Mouse (Mus musculus) MEL (cell line): ENCODE data around the gene Tspan3. TPM values are rescaled to one million over a fixed set of nuclear protein-coding genes. Genes with fewer than 3 reads are reported as not detected.

Experiments used
- DNase-seq: peaks from one replicate; pipeline ENCODE4 v3.0.0; 2011; ENCODE audit warnings: low read depth, low spot score
- H3K27ac ChIP-seq: 2 replicates; pipeline ENCODE4 v1.5.1; 2012; ENCODE audit warnings: low read depth, mild to moderate bottlenecking, control low read depth, low read length, moderate library complexity; ENCODE audit not compliant: control insufficient read depth
- H3K27me3 ChIP-seq, 2 experiments: fragments of 150-350 bp in 1 of 2; sonication (generic) in 1 of 2; 2 replicates each; pipeline ENCODE4 v1.6.1; 2012; ENCODE audit warnings: low read length in 2 of 2, mild to moderate bottlenecking in 2 of 2, improper control_type of control experiment in 1 of 2, moderate library complexity in 1 of 2; ENCODE audit not compliant: insufficient read depth in 2 of 2, control insufficient read depth in 1 of 2
- H3K36me3 ChIP-seq, 2 experiments: 2 replicates each; pipeline ENCODE4 v1.6.1; 2012 to 2014; ENCODE audit warnings: low read length in 2 of 2, improper control_type of control experiment in 1 of 2, inconsistent platforms in 1 of 2, mild to moderate bottlenecking in 1 of 2; ENCODE audit not compliant: insufficient read depth in 2 of 2, control insufficient read depth in 1 of 2
- H3K4me1 ChIP-seq, 2 experiments: fragments of 150-350 bp in 1 of 2; sonication (generic) in 1 of 2; 2 replicates each; pipeline ENCODE4 v1.6.1; 2012; ENCODE audit warnings: low read length in 2 of 2, improper control_type of control experiment in 1 of 2, mild to moderate bottlenecking in 1 of 2; ENCODE audit not compliant: insufficient read depth in 2 of 2, control insufficient read depth in 1 of 2
- H3K4me3 ChIP-seq, 2 experiments: fragments of 150-350 bp in 1 of 2; sonication (generic) in 1 of 2; 2 replicates each; pipeline ENCODE4 v1.5.1; 2012; ENCODE audit warnings: low read depth in 2 of 2, low read length in 2 of 2, mild to moderate bottlenecking in 2 of 2, moderate library complexity in 2 of 2, control low read depth in 1 of 2, improper control_type of control experiment in 1 of 2; ENCODE audit not compliant: control insufficient read depth in 1 of 2, insufficient read depth in 1 of 2
- H3K79me2 ChIP-seq: 2 replicates; pipeline ENCODE4 v1.6.1; 2012; ENCODE audit warnings: mild to moderate bottlenecking, low read length, moderate library complexity; ENCODE audit not compliant: control insufficient read depth, poor library complexity, insufficient read depth
- H3K9ac ChIP-seq: 2 replicates; pipeline ENCODE4 v1.6.1; 2012; ENCODE audit warnings: low read depth, mild to moderate bottlenecking, control low read depth, low read length, moderate library complexity; ENCODE audit not compliant: control insufficient read depth, poor library complexity, severe bottlenecking
- H3K9me3 ChIP-seq: fragments of 150-350 bp; sonication (generic); replicated peaks from 2 replicates; pipeline ENCODE4 v1.6.1; 2012; ENCODE audit warnings: mild to moderate bottlenecking, low read length, improper control_type of control experiment, moderate library complexity; ENCODE audit not compliant: insufficient read depth
- CTCF ChIP-seq, 3 experiments: IDR thresholded peaks in 2 of 3; conservative IDR thresholded peaks in 1 of 3; 2 replicates each; pipeline ENCODE4 v1.5.1; 2011 to 2012; ENCODE audit warnings: low read length in 3 of 3, low read depth in 2 of 3, mild to moderate bottlenecking in 2 of 3, improper control_type of control experiment in 1 of 3, inconsistent platforms in 1 of 3, mixed read lengths in 1 of 3, moderate library complexity in 1 of 3; ENCODE audit not compliant: control insufficient read depth in 1 of 3, insufficient read depth in 1 of 3, poor library complexity in 1 of 3, severe bottlenecking in 1 of 3
- ELF1 ChIP-seq: IDR thresholded peaks from 2 replicates; pipeline ENCODE4 v1.6.1; 2014; ENCODE audit warnings: low read depth, mild to moderate bottlenecking, inconsistent platforms, low read length, improper control_type of control experiment, moderate library complexity
- GABPA ChIP-seq: IDR thresholded peaks from 2 replicates; pipeline ENCODE4 v1.6.1; 2012; ENCODE audit warnings: low read depth, mild to moderate bottlenecking, inconsistent platforms, low read length, improper control_type of control experiment, moderate library complexity
- GATA1 ChIP-seq: IDR thresholded peaks from 2 replicates; pipeline ENCODE4 v1.6.1; 2011; ENCODE audit warnings: low read depth, low read length, improper control_type of control experiment
- HCFC1 ChIP-seq: IDR thresholded peaks from 2 replicates; pipeline ENCODE4 v1.6.1; 2012; ENCODE audit warnings: low read depth, mild to moderate bottlenecking, inconsistent platforms, low read length, improper control_type of control experiment, moderate library complexity
- MAZ ChIP-seq: IDR thresholded peaks from 2 replicates; pipeline ENCODE4 v1.6.1; 2012; ENCODE audit warnings: low read depth, mild to moderate bottlenecking, inconsistent platforms, low read length, improper control_type of control experiment
- MEF2A ChIP-seq: IDR thresholded peaks from 2 replicates; pipeline ENCODE4 v1.6.1; 2014; ENCODE audit warnings: low read depth, mild to moderate bottlenecking, inconsistent platforms, low read length, improper control_type of control experiment; ENCODE audit not compliant: poor library complexity, insufficient replicate concordance, severe bottlenecking; ENCODE audit errors: extremely low read depth
- MXI1 ChIP-seq: IDR thresholded peaks from 2 replicates; pipeline ENCODE4 v1.6.1; 2011; ENCODE audit warnings: mild to moderate bottlenecking, low read depth, low read length, improper control_type of control experiment
- MYC ChIP-seq: IDR thresholded peaks from 2 replicates; pipeline ENCODE4 v1.6.1; 2011; ENCODE audit warnings: low read depth, mild to moderate bottlenecking, low read length, improper control_type of control experiment, moderate library complexity
- RAD21 ChIP-seq: IDR thresholded peaks from 2 replicates; pipeline ENCODE4 v1.6.1; 2011; ENCODE audit warnings: mild to moderate bottlenecking, low read depth, low read length, improper control_type of control experiment
- RCOR1 ChIP-seq: IDR thresholded peaks from 2 replicates; pipeline ENCODE4 v1.6.1; 2012; ENCODE audit warnings: low read depth, mild to moderate bottlenecking, inconsistent platforms, low read length, improper control_type of control experiment
- SMC3 ChIP-seq: IDR thresholded peaks from 2 replicates; pipeline ENCODE4 v1.6.1; 2011; ENCODE audit warnings: low read depth, low read length, improper control_type of control experiment
- TAL1 ChIP-seq: IDR thresholded peaks from 2 replicates; pipeline ENCODE4 v1.6.1; 2012; ENCODE audit warnings: mild to moderate bottlenecking, inconsistent platforms, low read length, moderate library complexity, mixed read lengths
- TBP ChIP-seq: IDR thresholded peaks from 2 replicates; pipeline ENCODE4 v1.8.0; 2011; ENCODE audit warnings: low read depth, low read length, improper control_type of control experiment
- USF1 ChIP-seq: IDR thresholded peaks from 2 replicates; pipeline ENCODE4 v1.6.1; 2014; ENCODE audit warnings: low read depth, mild to moderate bottlenecking, inconsistent platforms, low read length, improper control_type of control experiment, moderate library complexity
- ZC3H11A ChIP-seq: IDR thresholded peaks from 2 replicates; pipeline ENCODE4 v1.6.1; 2012; ENCODE audit warnings: low read depth, mild to moderate bottlenecking, inconsistent platforms, low read length, improper control_type of control experiment
- ZKSCAN1 ChIP-seq: IDR thresholded peaks from 2 replicates; pipeline ENCODE4 v1.6.1; 2012; ENCODE audit warnings: low read depth, mild to moderate bottlenecking, inconsistent platforms, low read length, improper control_type of control experiment, moderate library complexity
- polyA plus RNA-seq, 2 experiments: library from polyadenylated mRNA; stranded (reverse) in 1 of 2; unstranded in 1 of 2; fragments of >175 nt in 1 of 2; fragments of >200 nt in 1 of 2; gene quantifications; 2 replicates each; pipeline versions ENCODE4 v1.2.1 to v1.2.4; 2012; ENCODE audit warnings: low replicate concordance in 2 of 2, low read depth in 1 of 2; ENCODE audit not compliant: insufficient read length in 2 of 2, insufficient read depth in 1 of 2, missing spikeins in 1 of 2
- total RNA-seq: library from RNA; depleted of rRNA; stranded (reverse); fragments of 300-350 nt; gene quantifications from 2 replicates; pipeline ENCODE4 v1.2.3, GENCODE M21; 2012

Gene Tspan3
- total and polyA plus RNA-seq, 3 experiments, result 49.5 to 87.3 (median 62.6) TPM

- Histone ChIP-seq H3K9me3 (no peaks in the 10 kb centered on the region), H3K9ac (no peak overlapping the region), H3K27ac (no peak overlapping the region), H3K27me3 (no peaks in the 10 kb centered on the region), H3K4me3 (no peak overlapping the region), H3K36me3 (no peaks in the 10 kb centered on the region), H3K4me1 (no peaks in the 10 kb centered on the region), H3K79me2 (no peaks in the 10 kb centered on the region)
- TF ChIP-seq ELF1 (no peak), RCOR1 (no peak), MXI1 (no peak), ZC3H11A (no peak), CTCF (IDR thresholded peaks at IDR 0.05 in 2 of 3, conservative IDR thresholded peaks at IDR 0.05 in 1 of 3; ENCODE audit: control insufficient read depth in 1 of 3, insufficient read depth in 1 of 3, low read depth in 2 of 3, low read length in 3 of 3, poor library complexity in 1 of 3, severe bottlenecking in 1 of 3) (peak; percentile 24 to 41 (median 37); a peak in 4 of 6 replicates), USF1 (no peak), RAD21 (peak; percentile 12), SMC3 (peak; percentile 4; the same call in 1 of the 2 replicates), TBP (no peak)
- DNase-seq, result peak; percentile 19
Observed at GRCm38 (mm10) chr9:56092102-56092501, 73.2 kb downstream of the Tspan3 start.

- no peaks in the 10 kb centered on the region for H3K27me3 ChIP-seq
- no peaks in the 10 kb centered on the region for H3K4me1 ChIP-seq
- DNase-seq, result no peak
- no peak overlapping the region for H3K27ac ChIP-seq
- no peak overlapping the region for H3K4me3 ChIP-seq
- H3K9ac ChIP-seq, result no peak overlapping the region
- no peaks in the 10 kb centered on the region for H3K9me3 ChIP-seq
- H3K79me2 ChIP-seq, result no peaks in the 10 kb centered on the region
- no peaks in the 10 kb centered on the region for H3K36me3 ChIP-seq
- TF ChIP-seq RCOR1, result no peak
- no peak for TF ChIP-seq CTCF (IDR thresholded peaks at IDR 0.05 in 2 of 3, conservative IDR thresholded peaks at IDR 0.05 in 1 of 3; ENCODE audit: control insufficient read depth in 1 of 3, insufficient read depth in 1 of 3, low read depth in 2 of 3, low read length in 3 of 3, poor library complexity in 1 of 3, severe bottlenecking in 1 of 3)
- TF ChIP-seq ZKSCAN1, result no peak
- TF ChIP-seq MAZ, result no peak
- TF ChIP-seq USF1, result no peak
- no peak for TF ChIP-seq TAL1
- no peak for TF ChIP-seq GATA1
- no peak for TF ChIP-seq MYC
- TF ChIP-seq MEF2A, result no peak
- no peak for TF ChIP-seq GABPA
- TF ChIP-seq HCFC1, result no peak
- no peak for TF ChIP-seq ZC3H11A
- TF ChIP-seq, all 39 proteins: peak for 0
Observed at GRCm38 (mm10) chr9:56090546-56091225, 74.6 kb downstream of the Tspan3 start.
